Mouse (Mus musculus): Measurements from ENCODE around the gene Aldh1l1. TPM values are rescaled to one million over a fixed set of nuclear protein-coding genes. Genes with fewer than 3 reads are reported as not detected.

Gene Aldh1l1
- total and polyA plus RNA-seq, 3 experiments, result 0.11 to 0.13 TPM; not detected in 1

- Histone ChIP-seq H3K79me2 (replicated peaks; ENCODE audit: control insufficient read depth, extremely low read depth, insufficient read depth, poor library complexity, severe bottlenecking) (no peaks in the 10 kb centered on the region), H3K4me3 (replicated peaks in 1 of 3; ENCODE audit: low read depth in 2 of 3, low read length in 2 of 3, poor library complexity in 1 of 3) (no peak overlapping the region), H3K36me3 (replicated peaks in 1 of 2; ENCODE audit: control insufficient read depth in 1 of 2, insufficient read depth in 1 of 2, low read length in 1 of 2) (no peaks in the 10 kb centered on the region), H3K27me3 (replicated peaks) (peaks cover 66% of the 10 kb centered on the region), H3K9ac (ENCODE audit: insufficient read depth, low read depth) (no peak overlapping the region), H3K27ac (ENCODE audit: insufficient read depth, low read depth) (no peak overlapping the region), H3K9me3 (replicated peaks; ENCODE audit: low read length) (no peaks in the 10 kb centered on the region), H3K4me1 (ENCODE audit: control insufficient read depth in 1 of 2, insufficient read depth in 2 of 2) (0 out of 4 replicates have a peak, but pooled peaks cover 0 to 4% of the 10 kb centered on the region in 2 experiments), H3K4me2 (ENCODE audit: insufficient read depth, low read depth, poor library complexity, severe bottlenecking) (no peak overlapping the region)
- in situ Hi-C loops (cut with MboI; ENCODE audit: low pct_ligation_motif_present, low pct_unique_long_range_greater_than_20kb, low sequenced_read_pairs) (no loop called here), dilution Hi-C loops (cut with MboI; ENCODE audit: extremely low pct_ligation_motif_present, extremely low pct_unique_long_range_greater_than_20kb, low sequenced_read_pairs) (no loop called here)
- TF ChIP-seq ZKSCAN1 (IDR thresholded peaks at IDR 0.05; ENCODE audit: borderline replicate concordance, low read depth, low read length) (no peak), ELF1 (IDR thresholded peaks at IDR 0.05; ENCODE audit: low read depth, low read length) (no peak), BHLHE40 (IDR thresholded peaks at IDR 0.05; ENCODE audit: low read depth, low read length) (no peak), IRF4 (IDR thresholded peaks at IDR 0.05; ENCODE audit: low read depth, low read length) (no peak), ZMIZ1 (IDR thresholded peaks at IDR 0.05; ENCODE audit: low read depth, low read length) (no peak), RAD21 (IDR thresholded peaks at IDR 0.05; ENCODE audit: low read depth, low read length) (no peak), NRF1 (IDR thresholded peaks at IDR 0.05; ENCODE audit: low read depth, low read length) (no peak), CTCF (conservative IDR thresholded peaks at IDR 0.05 in 1 of 2, IDR thresholded peaks at IDR 0.05 in 1 of 2; ENCODE audit: low read depth in 2 of 2, low read length in 2 of 2) (no peak), MAZ (IDR thresholded peaks at IDR 0.05; ENCODE audit: low read depth, low read length) (no peak), JUND (conservative IDR thresholded peaks at IDR 0.05; ENCODE audit: low read depth, low read length) (no peak), MXI1 (IDR thresholded peaks at IDR 0.05; ENCODE audit: low read depth, low read length) (no peak), PAX5 (IDR thresholded peaks at IDR 0.05; ENCODE audit: low read length) (no peak), ETS1 (conservative IDR thresholded peaks at IDR 0.05; ENCODE audit: low read depth, low read length) (no peak), SIN3A (IDR thresholded peaks at IDR 0.05; ENCODE audit: low read length) (no peak), TBP (conservative IDR thresholded peaks at IDR 0.05; ENCODE audit: low read depth, low read length) (no peak), NELFE (IDR thresholded peaks at IDR 0.05; ENCODE audit: low read depth, low read length) (no peak), ZNF384 (IDR thresholded peaks at IDR 0.05; ENCODE audit: low read depth, low read length) (no peak)
- no peak for DNase-seq (ENCODE audit: extremely low read depth)
Observed at GRCm38 (mm10) chr6:90623456-90623836, 137.2 kb downstream of the Aldh1l1 start.

- Histone ChIP-seq H3K27me3 (replicated peaks) (peaks cover 65% of the 10 kb centered on the region), H3K9me3 (replicated peaks; ENCODE audit: low read length) (no peaks in the 10 kb centered on the region), H3K4me1 (ENCODE audit: control insufficient read depth in 1 of 2, insufficient read depth in 2 of 2) (0 out of 4 replicates have a peak, but pooled peaks cover 4% of the 10 kb centered on the region in 2 experiments), H3K36me3 (replicated peaks in 1 of 2; ENCODE audit: control insufficient read depth in 1 of 2, insufficient read depth in 1 of 2, low read length in 1 of 2) (no peaks in the 10 kb centered on the region), H3K4me3 (replicated peaks in 1 of 3; ENCODE audit: low read depth in 2 of 3, low read length in 2 of 3, poor library complexity in 1 of 3) (no peak overlapping the region), H3K79me2 (replicated peaks; ENCODE audit: control insufficient read depth, extremely low read depth, insufficient read depth, poor library complexity, severe bottlenecking) (no peaks in the 10 kb centered on the region), H3K4me2 (ENCODE audit: insufficient read depth, low read depth, poor library complexity, severe bottlenecking) (no peak overlapping the region), H3K27ac (ENCODE audit: insufficient read depth, low read depth) (no peak overlapping the region), H3K9ac (ENCODE audit: insufficient read depth, low read depth) (no peak overlapping the region)
- in situ Hi-C loops (cut with MboI; ENCODE audit: low pct_ligation_motif_present, low pct_unique_long_range_greater_than_20kb, low sequenced_read_pairs), result no loop called here
- no peak for TF ChIP-seq MAZ (IDR thresholded peaks at IDR 0.05; ENCODE audit: low read depth, low read length)
- no peak for TF ChIP-seq ETS1 (conservative IDR thresholded peaks at IDR 0.05; ENCODE audit: low read depth, low read length)
- no peak for TF ChIP-seq ZMIZ1 (IDR thresholded peaks at IDR 0.05; ENCODE audit: low read depth, low read length)
- no peak for TF ChIP-seq SMC3 (IDR thresholded peaks at IDR 0.05; ENCODE audit: low read depth, low read length)
- TF ChIP-seq UBTF (IDR thresholded peaks at IDR 0.05; ENCODE audit: low read depth, low read length), result no peak
- no peak for TF ChIP-seq ZKSCAN1 (IDR thresholded peaks at IDR 0.05; ENCODE audit: borderline replicate concordance, low read depth, low read length)
- TF ChIP-seq MYC (IDR thresholded peaks at IDR 0.05; ENCODE audit: low read depth, low read length), result no peak
- no peak for TF ChIP-seq MAFK (IDR thresholded peaks at IDR 0.05; ENCODE audit: insufficient replicate concordance, low read length)
- TF ChIP-seq MEF2A (IDR thresholded peaks at IDR 0.05; ENCODE audit: borderline replicate concordance, low read depth, low read length), result no peak
- TF ChIP-seq SIN3A (IDR thresholded peaks at IDR 0.05; ENCODE audit: low read length), result no peak
- TF ChIP-seq TBP (conservative IDR thresholded peaks at IDR 0.05; ENCODE audit: low read depth, low read length), result no peak
- no peak for TF ChIP-seq ELF1 (IDR thresholded peaks at IDR 0.05; ENCODE audit: low read depth, low read length)
- TF ChIP-seq KAT2A (IDR thresholded peaks at IDR 0.05; ENCODE audit: insufficient replicate concordance, low read length), result no peak
- TF ChIP-seq IRF4 (IDR thresholded peaks at IDR 0.05; ENCODE audit: low read depth, low read length), result no peak
- DNase-seq (ENCODE audit: extremely low read depth), result no peak
- dilution Hi-C loops (cut with MboI; ENCODE audit: extremely low pct_ligation_motif_present, extremely low pct_unique_long_range_greater_than_20kb, low sequenced_read_pairs), result no loop called here
Observed at GRCm38 (mm10) chr6:90624184-90624583, 138.0 kb downstream of the Aldh1l1 start.

Data from CH12.LX (cell line).